Mouse (Mus musculus): ENCODE results near the gene Gba.

Gba gene

DNA sequence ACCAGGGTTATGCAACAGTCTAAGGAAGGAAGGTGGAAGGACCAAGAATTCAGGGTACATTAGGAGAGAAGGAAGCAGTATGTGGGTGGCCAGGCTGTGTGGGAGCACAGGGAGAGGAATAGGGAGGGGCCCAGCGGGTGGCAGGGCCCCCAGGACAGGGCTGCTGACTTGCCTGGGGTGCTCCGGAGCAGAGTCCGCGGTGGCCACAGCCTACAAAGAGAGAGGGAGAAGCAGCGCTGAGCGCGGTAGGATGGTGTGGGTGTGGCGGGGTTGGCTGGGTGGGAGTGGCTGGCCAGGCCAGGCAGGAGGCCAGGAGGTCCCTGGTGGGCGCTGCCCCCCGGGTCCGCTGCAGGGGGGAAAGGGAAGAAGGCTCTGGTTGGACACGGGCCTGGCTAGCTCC lies 35.8 kb downstream of the Gba start:
- in situ Hi-C loops (cut with MboI, MseI) = no loop called here

GRCm38 (mm10) chr3:89242331-89242895 lies 39.7 kb downstream of the Gba start:
- in situ Hi-C loops (cut with MboI, MseI) = loop anchor here (10.0 kb wide), 1 partner anchor 1318 kb away; no protein-coding TSS in a partner anchor

GRCm38 (mm10) chr3:89243609-89244008 lies 40.9 kb downstream of the Gba start:
- in situ Hi-C loops (cut with MboI, MseI) = loop anchor here (10.0 kb wide), 1 partner anchor 1319 kb away; no protein-coding TSS in a partner anchor

DNA sequence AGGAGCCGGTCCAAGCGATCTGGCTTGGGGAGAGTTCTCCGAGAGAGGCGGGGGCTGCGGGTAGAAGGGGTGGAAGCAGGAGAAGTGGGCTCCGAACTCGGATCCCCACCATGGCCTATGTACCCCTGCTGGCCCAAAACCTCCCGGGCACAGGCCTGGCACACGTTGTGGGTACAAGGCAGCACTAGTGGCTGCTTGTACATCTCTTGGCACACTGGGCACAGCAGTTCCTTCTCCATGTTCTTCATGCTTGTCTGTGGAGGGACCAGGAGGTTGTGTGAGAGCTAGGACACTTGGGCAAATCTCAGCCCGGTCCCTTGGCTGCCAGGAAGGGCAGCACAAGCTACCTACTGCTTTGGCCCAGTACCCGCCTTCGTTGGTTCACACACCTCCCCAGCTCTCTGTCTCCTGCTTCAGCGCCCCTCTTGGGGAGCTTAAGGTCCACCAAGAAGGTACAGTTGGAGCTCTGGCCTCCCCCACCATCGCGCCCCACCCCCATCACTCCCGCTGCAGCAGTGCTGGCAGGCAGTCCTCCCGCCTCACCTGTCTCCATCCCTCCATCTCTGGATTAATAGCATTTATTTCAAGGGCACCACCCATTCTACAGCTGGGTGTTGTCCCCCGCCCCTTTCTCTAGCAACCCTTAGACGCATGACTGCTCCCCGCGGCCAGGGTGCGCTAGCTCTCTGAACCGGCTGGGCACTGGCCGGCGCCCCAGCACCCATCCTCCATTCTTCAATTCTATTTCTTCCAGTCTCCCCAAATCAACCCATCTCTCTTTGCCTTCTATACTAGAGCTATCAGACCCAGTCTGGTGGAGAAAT lies 41.6 kb downstream of the Gba start:
- in situ Hi-C loops (cut with MboI, MseI) = loop anchor here (10.0 kb wide), 1 partner anchor 1320 kb away; no protein-coding TSS in a partner anchor

DNA sequence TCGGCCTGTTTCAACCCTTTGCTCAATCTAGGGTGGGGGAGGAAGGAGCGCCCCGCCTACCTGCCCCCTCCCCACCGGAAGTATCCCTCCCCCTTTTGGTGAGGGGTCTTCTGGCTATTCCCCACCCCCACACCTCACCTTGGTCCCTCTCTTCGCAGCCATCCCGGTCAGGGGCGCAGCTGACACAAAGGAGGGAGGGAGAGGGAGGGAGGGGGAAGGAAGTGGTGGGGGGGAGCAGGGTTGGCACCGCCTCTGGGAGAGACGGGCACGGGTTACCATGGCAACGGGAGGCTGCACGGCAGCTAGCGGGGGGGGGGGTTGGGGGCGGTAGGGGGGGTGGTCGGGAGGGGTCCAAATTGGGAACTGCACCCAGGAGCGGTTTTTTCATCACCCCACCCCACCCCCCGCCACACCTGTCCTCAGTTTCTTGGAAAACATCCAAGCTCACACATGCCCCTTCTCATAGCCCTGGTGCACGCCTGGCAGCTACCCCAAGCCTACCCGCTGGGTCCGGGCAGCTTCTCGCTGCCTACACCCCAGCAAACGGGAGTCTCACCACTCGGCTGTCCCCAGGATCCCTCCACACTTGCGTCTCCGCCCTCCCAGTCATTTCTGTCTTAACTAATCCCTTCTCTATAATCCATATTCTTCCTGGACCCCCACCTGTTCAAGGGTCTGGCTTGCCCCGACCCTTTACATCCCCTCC lies 42.4 kb downstream of the Gba start:
- in situ Hi-C loops (cut with MboI, MseI) = loop anchor here (5.0 to 10.0 kb wide), 2 partner anchors 37 to 1320 kb away; partner anchors contain the start of gene Efna1

GRCm38 (mm10) chr3:89245688-89246171 lies 43.0 kb downstream of the Gba start, which contains the start of gene Krtcap2:
Gene Krtcap2 (plus strand): TSS chr3:89245966.
- in situ Hi-C loops (cut with MboI, MseI) = loop anchor here (5.0 to 10.0 kb wide), 2 partner anchors 37 to 1321 kb away; partner anchors contain the start of gene Efna1

DNA sequence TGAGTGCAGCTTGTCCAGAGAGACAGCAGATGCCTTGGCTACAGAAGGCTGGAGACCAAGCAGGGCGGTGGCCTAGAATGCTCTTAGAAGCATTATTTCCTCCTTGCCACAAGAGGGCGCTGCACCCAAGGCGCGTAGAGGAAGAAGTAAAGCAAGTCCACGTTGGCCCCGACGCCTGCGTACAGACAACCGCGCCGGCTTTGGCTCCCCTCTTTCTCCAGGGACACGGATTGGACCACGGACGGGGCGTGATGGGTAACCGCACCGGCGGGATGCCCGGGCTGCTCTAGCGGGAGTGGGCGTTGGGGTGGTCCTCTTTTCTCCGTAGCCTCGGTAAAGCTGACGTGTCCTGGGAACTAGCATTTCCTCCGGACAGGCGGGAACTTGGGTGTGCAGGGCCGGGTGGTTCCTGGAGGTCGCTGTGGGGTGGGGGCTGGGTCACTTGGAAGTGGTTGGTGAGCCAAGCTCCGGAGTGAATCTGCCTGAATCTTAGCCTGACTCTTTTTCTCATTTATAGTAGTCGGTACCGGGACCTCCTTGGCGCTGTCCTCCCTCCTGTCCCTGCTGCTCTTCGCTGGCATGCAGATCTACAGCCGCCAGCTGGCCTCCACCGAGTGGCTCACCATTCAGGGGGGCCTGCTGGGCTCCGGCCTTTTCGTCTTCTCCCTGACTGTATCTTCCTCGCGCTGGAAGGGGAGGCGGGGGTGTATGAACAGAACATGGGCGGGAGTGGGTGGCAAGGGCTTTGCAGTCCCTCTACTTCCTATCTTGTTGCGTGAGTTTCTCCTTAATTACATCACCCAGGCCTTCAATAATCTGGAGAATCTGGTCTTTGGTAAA lies 43.8 kb downstream of the Gba start, which contains the start of gene Trim46:
Gene Trim46, minus strand, starts transcription at position 49 of the 840 bp plus-strand sequence.
- in situ Hi-C loops (cut with MboI, MseI) = loop anchor here (5.0 to 10.0 kb wide), 2 partner anchors 36 to 1322 kb away; partner anchors contain the start of gene Efna1

DNA sequence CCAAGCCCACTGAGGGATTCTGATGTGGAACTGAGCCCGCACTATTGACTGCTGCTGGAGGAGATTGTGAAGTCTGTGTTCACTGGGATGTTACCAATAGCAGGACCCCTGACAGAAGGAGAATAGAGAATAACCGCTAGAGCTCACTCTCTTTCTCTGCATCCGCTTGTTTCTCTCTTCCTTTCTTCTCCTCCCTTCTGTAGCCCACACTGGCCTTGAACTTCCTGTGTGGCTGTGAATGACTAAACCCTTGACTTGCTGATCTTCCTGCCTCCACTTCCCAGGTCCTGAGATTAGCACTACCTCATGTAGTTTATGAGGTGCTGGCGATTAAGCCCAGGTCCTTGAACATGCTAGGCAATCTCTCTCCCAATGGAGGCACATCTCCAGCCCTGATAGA lies 44.7 kb downstream of the Gba start:
- in situ Hi-C loops (cut with MboI, MseI) = loop anchor here (5.0 to 10.0 kb wide), 2 partner anchors 35 to 1323 kb away; partner anchors contain the start of gene Efna1

- in situ Hi-C loops (cut with MboI, MseI) = no loop called here
Observed at GRCm38 (mm10) chr3:89250435-89251040, 47.8 kb downstream of the Gba start.

DNA sequence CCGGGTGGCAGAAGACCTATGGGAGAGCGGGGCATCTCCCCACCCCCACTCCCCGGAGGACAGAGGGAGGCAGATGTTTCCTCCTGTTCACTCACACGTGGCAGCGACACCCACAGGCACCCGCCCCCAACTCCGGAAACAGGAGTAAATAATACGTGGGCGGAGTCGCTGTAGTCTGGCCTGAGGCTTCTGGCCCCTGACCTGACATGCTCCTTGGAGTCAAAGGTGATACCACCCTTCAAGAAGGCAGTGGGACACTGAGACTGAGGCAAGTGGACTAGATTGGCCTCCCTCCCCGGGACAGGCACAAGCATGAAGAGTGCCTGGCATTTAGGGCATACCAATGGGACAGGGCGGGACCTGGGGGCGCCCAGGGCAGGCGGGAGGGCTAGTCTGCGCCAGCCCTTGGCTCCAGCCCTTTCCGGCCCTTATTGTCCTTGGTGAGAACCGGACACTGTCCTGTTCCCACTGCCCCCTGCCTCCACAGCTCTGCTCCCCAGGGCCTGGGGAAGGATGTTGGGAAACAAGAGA lies 48.7 kb downstream of the Gba start:
- in situ Hi-C loops (cut with MboI, MseI) = no loop called here

- in situ Hi-C loops (cut with MboI, MseI) = no loop called here
Observed at GRCm38 (mm10) chr3:89254994-89255393, 52.3 kb downstream of the Gba start.

DNA sequence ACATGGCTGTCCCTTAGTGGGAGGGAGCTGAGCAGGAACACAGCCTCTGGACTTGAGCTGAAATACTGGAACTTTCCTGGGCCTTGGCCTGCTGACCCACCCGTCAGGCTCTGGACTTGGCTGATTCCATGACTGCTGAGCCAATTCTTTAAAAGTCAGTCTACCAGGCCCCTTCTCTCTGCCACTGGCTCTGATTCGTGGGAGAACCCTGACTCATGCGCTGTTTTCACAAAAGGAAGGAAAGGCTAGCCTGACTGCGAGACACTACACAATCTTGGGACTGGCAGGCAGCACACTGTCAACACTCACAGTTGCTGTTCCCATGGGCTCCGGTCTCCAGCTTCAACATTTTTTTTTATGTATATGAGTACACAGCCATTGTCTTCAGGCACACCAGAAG lies 53.4 kb downstream of the Gba start:
- in situ Hi-C loops (cut with MboI, MseI) = no loop called here
